Mouse (Mus musculus): Measurements from ENCODE around the gene 2410137M14Rik. TPM values are rescaled to one million over a fixed set of nuclear protein-coding genes. Genes with fewer than 3 reads are reported as not detected.
"Not testable (repeated sequence)": the region's sequence is repeated elsewhere in the genome, so short reads cannot be mapped to it uniquely, and the experiment has no call there.

The 2410137M14Rik gene
- not detected in 2 replicates for polyA plus RNA-seq (2014; fragmentation: Nextera tagmentation; extraction: Ambion mirVana)

GRCm38 (mm10) chr17:36981221-36981813 lies at the start of gene 2410137M14Rik:
Gene 2410137M14Rik (minus strand): TSS chr17:36981237.
- Histone ChIP-seq H3K36me3 (ENCODE audit: control insufficient read depth, insufficient read depth, low read length) (no peaks in the 10 kb centered on the region), H3K27me3 (ENCODE audit: control insufficient read depth, insufficient read depth, low read length) (no peaks in the 10 kb centered on the region), H3K9ac (ENCODE audit: low read depth, low read length) (no peak within 1 kb of the TSS), H3K27ac (ENCODE audit: low read depth, low read length) (no peak within 1 kb of the TSS), H3K4me3 (ENCODE audit: low read length) (peak within 1 kb of the TSS; percentile 9; the same call in 1 of the 2 replicates), H3K4me2 (replicated peaks; ENCODE audit: low read depth, low read length) (peak within 1 kb of the TSS; percentile 33), H3K4me1 (ENCODE audit: control insufficient read depth, insufficient read depth, low read length) (peaks cover 10% of the 10 kb centered on the region; the same call in 1 of the 2 replicates), H3K9me3 (ENCODE audit: control insufficient read depth, low read length) (no peaks in the 10 kb centered on the region)
- WGBS, result 7% methylated on average over 18 of the region's 18 CpGs
- peak; percentile 62 for ATAC-seq (ENCODE audit: low FRiP score, low TSS enrichment)

DNA sequence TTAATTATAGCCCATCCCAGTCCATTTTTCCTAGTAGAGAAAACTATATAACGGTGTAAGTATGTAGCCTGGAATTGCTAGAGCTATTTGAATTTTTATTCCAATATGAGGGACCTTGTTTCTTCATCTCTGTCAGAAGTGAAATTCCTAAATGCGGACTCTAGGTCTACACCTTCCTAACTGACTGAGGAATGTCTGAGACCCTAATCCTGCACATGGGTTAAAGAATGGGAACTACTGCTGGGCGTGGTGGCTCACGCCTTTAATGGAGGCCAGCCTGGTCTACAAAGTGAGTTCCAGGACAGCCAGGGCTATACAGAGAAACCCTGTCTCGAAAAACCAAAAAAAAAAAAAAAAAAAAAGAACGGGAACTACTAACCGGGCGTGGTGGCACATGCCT lies 48.1 kb upstream of the 2410137M14Rik start:
- H3K27ac ChIP-seq (ENCODE audit: low read depth, low read length), result peak overlapping the region; percentile 92
- peak overlapping the region; percentile 39 for H3K4me3 ChIP-seq (ENCODE audit: low read length)
- 69% methylated on average over 8 of the region's 8 CpGs for WGBS
- no peaks in the 10 kb centered on the region for H3K27me3 ChIP-seq (ENCODE audit: control insufficient read depth, insufficient read depth, low read length)
- H3K36me3 ChIP-seq (ENCODE audit: control insufficient read depth, insufficient read depth, low read length), result no peaks in the 10 kb centered on the region
- ATAC-seq (ENCODE audit: low FRiP score, low TSS enrichment), result 0 out of 2 replicates have a peak, but pooled peaks have one; percentile 16
- H3K9me3 ChIP-seq (ENCODE audit: control insufficient read depth, low read length), result no peaks in the 10 kb centered on the region
- no peak overlapping the region; the same call in 1 of the 2 replicates for H3K9ac ChIP-seq (ENCODE audit: low read depth, low read length)
- H3K4me1 ChIP-seq (ENCODE audit: control insufficient read depth, insufficient read depth, low read length), result no peaks in the 10 kb centered on the region
- peak overlapping the region; percentile 31 for H3K4me2 ChIP-seq (replicated peaks; ENCODE audit: low read depth, low read length)

DNA sequence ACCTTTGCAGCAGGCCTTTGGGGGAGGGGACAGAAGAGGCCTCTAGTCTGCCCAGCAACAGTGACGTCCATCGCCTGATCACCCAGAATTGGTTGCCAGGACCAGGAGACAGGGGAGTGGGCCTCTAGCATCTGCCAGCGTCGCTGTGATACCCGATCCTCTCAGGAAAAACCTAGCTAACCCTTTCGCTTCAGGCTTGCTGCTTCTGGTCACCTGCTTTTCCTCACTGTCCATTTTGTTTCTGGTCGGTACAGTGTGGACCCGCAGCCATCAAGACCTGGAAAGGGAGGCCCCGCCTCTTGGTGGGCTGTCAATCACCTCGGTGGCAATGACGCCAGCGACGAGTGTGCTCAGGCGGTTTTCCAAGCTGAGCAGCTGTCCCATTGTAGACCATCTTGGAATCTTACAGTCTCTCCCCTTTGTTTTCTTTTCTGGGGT lies 47.7 kb upstream of the 2410137M14Rik start:
- Histone ChIP-seq H3K9me3 (ENCODE audit: control insufficient read depth, low read length) (no peaks in the 10 kb centered on the region), H3K9ac (ENCODE audit: low read depth, low read length) (peak overlapping the region; percentile 25), H3K36me3 (ENCODE audit: control insufficient read depth, insufficient read depth, low read length) (no peaks in the 10 kb centered on the region), H3K27ac (ENCODE audit: low read depth, low read length) (peak overlapping the region; percentile 92), H3K4me3 (ENCODE audit: low read length) (peak overlapping the region; percentile 39), H3K27me3 (ENCODE audit: control insufficient read depth, insufficient read depth, low read length) (no peaks in the 10 kb centered on the region), H3K4me1 (ENCODE audit: control insufficient read depth, insufficient read depth, low read length) (no peaks in the 10 kb centered on the region), H3K4me2 (replicated peaks; ENCODE audit: low read depth, low read length) (peak overlapping the region; percentile 31)
- whole genome bisulfite sequencing, result 0% methylated on average over 14 of the region's 14 CpGs
- peak; percentile 99 for ATAC-seq (ENCODE audit: low FRiP score, low TSS enrichment)

DNA sequence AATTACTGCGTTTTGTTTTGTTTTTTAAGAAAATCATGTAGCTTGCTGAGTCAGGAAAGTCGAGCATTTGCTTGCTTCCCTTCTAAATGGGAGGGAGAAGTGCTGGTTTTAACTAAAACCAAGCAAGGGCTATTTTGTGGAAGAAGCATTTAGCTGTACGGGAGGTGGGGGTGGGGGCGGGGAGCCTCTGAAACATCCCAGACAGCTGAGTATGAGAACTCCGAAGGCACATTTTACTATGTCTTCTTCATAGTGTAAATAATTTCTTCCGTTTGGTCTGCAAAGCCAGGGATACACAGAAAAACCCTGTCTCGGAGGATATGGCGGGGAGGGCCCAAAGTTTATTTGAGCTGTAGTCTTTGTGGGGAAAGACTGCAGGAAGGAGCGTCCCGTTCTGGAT lies 47.2 kb upstream of the 2410137M14Rik start:
- Histone ChIP-seq H3K9me3 (ENCODE audit: control insufficient read depth, low read length) (no peaks in the 10 kb centered on the region), H3K4me1 (ENCODE audit: control insufficient read depth, insufficient read depth, low read length) (no peaks in the 10 kb centered on the region), H3K36me3 (ENCODE audit: control insufficient read depth, insufficient read depth, low read length) (no peaks in the 10 kb centered on the region), H3K27me3 (ENCODE audit: control insufficient read depth, insufficient read depth, low read length) (no peaks in the 10 kb centered on the region), H3K9ac (ENCODE audit: low read depth, low read length) (peak overlapping the region; percentile 25), H3K4me2 (replicated peaks; ENCODE audit: low read depth, low read length) (peak overlapping the region; percentile 31), H3K4me3 (ENCODE audit: low read length) (peak overlapping the region; percentile 39), H3K27ac (ENCODE audit: low read depth, low read length) (peak overlapping the region; percentile 92)
- 5% methylated on average over 10 of the region's 10 CpGs for WGBS
- ATAC-seq (ENCODE audit: low FRiP score, low TSS enrichment), result peak; percentile 50

DNA sequence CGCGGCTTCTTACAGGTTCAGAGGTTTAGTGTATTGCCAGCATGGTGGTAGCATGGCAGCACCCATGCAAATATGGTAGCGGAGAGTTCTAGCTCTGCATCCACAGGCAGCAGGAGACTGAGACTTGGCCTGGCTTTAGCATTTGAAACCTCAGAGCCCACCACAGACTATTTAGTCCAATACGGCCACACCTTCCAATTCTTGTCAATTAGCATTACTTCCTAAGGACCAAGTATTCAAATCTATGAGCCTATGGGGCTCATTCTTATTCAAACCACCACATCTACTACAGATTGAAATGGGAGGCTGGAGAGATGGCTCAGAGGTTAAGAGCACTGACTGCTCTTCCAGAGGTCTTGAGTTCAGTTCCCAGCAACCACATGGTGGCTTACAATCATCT lies 46.4 kb upstream of the 2410137M14Rik start:
- no peak overlapping the region for H3K27ac ChIP-seq (ENCODE audit: low read depth, low read length)
- H3K36me3 ChIP-seq (ENCODE audit: control insufficient read depth, insufficient read depth, low read length), result no peaks in the 10 kb centered on the region
- H3K4me1 ChIP-seq (ENCODE audit: control insufficient read depth, insufficient read depth, low read length), result no peaks in the 10 kb centered on the region
- no peak for ATAC-seq (ENCODE audit: low FRiP score, low TSS enrichment)
- H3K4me2 ChIP-seq (replicated peaks; ENCODE audit: low read depth, low read length), result no peak overlapping the region
- H3K27me3 ChIP-seq (ENCODE audit: control insufficient read depth, insufficient read depth, low read length), result no peaks in the 10 kb centered on the region
- 96% methylated on average over 4 of the region's 4 CpGs for WGBS
- no peaks in the 10 kb centered on the region for H3K9me3 ChIP-seq (ENCODE audit: control insufficient read depth, low read length)
- H3K4me3 ChIP-seq (ENCODE audit: low read length), result no peak overlapping the region
- H3K9ac ChIP-seq (ENCODE audit: low read depth, low read length), result no peak overlapping the region

DNA sequence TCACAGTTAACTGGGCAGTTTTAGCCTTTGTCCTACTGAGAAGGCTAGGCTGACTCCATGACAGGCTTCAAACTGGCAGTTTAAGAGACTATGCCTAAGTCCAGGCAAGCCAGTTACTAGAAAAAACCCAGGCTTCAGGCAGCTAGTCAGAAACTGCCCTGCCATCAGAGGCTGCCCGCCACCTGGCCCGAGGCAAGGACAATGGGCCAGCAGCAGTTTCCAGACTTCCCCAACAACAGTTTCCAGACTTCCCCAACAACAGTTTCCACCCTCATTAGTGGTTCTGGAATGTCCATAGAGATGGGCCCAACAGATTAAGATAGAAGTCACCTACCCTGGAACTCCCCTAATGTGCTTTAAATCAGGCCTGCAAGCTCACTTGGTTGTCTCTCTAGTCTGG lies 45.4 kb upstream of the 2410137M14Rik start:
- no peaks in the 10 kb centered on the region for H3K27me3 ChIP-seq (ENCODE audit: control insufficient read depth, insufficient read depth, low read length)
- H3K36me3 ChIP-seq (ENCODE audit: control insufficient read depth, insufficient read depth, low read length), result no peaks in the 10 kb centered on the region
- H3K27ac ChIP-seq (ENCODE audit: low read depth, low read length), result no peak overlapping the region
- no peaks in the 10 kb centered on the region for H3K4me1 ChIP-seq (ENCODE audit: control insufficient read depth, insufficient read depth, low read length)
- no peak overlapping the region for H3K4me2 ChIP-seq (replicated peaks; ENCODE audit: low read depth, low read length)
- ATAC-seq (ENCODE audit: low FRiP score, low TSS enrichment), result no peak
- no peaks in the 10 kb centered on the region for H3K9me3 ChIP-seq (ENCODE audit: control insufficient read depth, low read length)
- H3K9ac ChIP-seq (ENCODE audit: low read depth, low read length), result no peak overlapping the region
- H3K4me3 ChIP-seq (ENCODE audit: low read length), result no peak overlapping the region
- 86% methylated on average over 2 of the region's 2 CpGs for WGBS

- WGBS, result 74% methylated on average over 9 of the region's 9 CpGs
- no peak for ATAC-seq (ENCODE audit: low FRiP score, low TSS enrichment)
- Histone ChIP-seq H3K4me1 (ENCODE audit: control insufficient read depth, insufficient read depth, low read length) (no peaks in the 10 kb centered on the region), H3K27ac (ENCODE audit: low read depth, low read length) (no peak within 1 kb of the TSS), H3K27me3 (ENCODE audit: control insufficient read depth, insufficient read depth, low read length) (no peaks in the 10 kb centered on the region), H3K9me3 (ENCODE audit: control insufficient read depth, low read length) (no peaks in the 10 kb centered on the region), H3K36me3 (ENCODE audit: control insufficient read depth, insufficient read depth, low read length) (no peaks in the 10 kb centered on the region), H3K4me2 (replicated peaks; ENCODE audit: low read depth, low read length) (no peak within 1 kb of the TSS), H3K9ac (ENCODE audit: low read depth, low read length) (no peak within 1 kb of the TSS), H3K4me3 (ENCODE audit: low read length) (no peak within 1 kb of the TSS)
Observed at GRCm38 (mm10) chr17:37022628-37023576, 41.9 kb upstream of the 2410137M14Rik start, which contains the start of gene Mog. Gene Mog (minus strand): TSS chr17:37023398.

GRCm38 (mm10) chr17:37019242-37019641 lies 38.2 kb upstream of the 2410137M14Rik start:
- H3K4me2 ChIP-seq (replicated peaks; ENCODE audit: low read depth, low read length); ATAC-seq (ENCODE audit: low FRiP score, low TSS enrichment); H3K4me1 ChIP-seq (ENCODE audit: control insufficient read depth, insufficient read depth, low read length); H3K27me3 ChIP-seq (ENCODE audit: control insufficient read depth, insufficient read depth, low read length); H3K4me3 ChIP-seq (ENCODE audit: low read length); H3K9me3 ChIP-seq (ENCODE audit: control insufficient read depth, low read length); H3K36me3 ChIP-seq (ENCODE audit: control insufficient read depth, insufficient read depth, low read length); H3K27ac ChIP-seq (ENCODE audit: low read depth, low read length); H3K9ac ChIP-seq (ENCODE audit: low read depth, low read length): not testable (repeated sequence)
- 95% methylated on average over 5 of the region's 5 CpGs for WGBS

GRCm38 (mm10) chr17:37018328-37018727 lies 37.3 kb upstream of the 2410137M14Rik start:
- no peaks in the 10 kb centered on the region for H3K9me3 ChIP-seq (ENCODE audit: control insufficient read depth, low read length)
- ATAC-seq (ENCODE audit: low FRiP score, low TSS enrichment), result no peak
- H3K9ac ChIP-seq (ENCODE audit: low read depth, low read length), result no peak overlapping the region
- H3K4me3 ChIP-seq (ENCODE audit: low read length), result no peak overlapping the region
- no peak overlapping the region for H3K4me2 ChIP-seq (replicated peaks; ENCODE audit: low read depth, low read length)
- no peaks in the 10 kb centered on the region for H3K4me1 ChIP-seq (ENCODE audit: control insufficient read depth, insufficient read depth, low read length)
- WGBS, result 77% methylated on average over 3 of the region's 3 CpGs
- H3K27ac ChIP-seq (ENCODE audit: low read depth, low read length), result no peak overlapping the region
- H3K36me3 ChIP-seq (ENCODE audit: control insufficient read depth, insufficient read depth, low read length), result no peaks in the 10 kb centered on the region
- H3K27me3 ChIP-seq (ENCODE audit: control insufficient read depth, insufficient read depth, low read length), result no peaks in the 10 kb centered on the region
